Mouse (Mus musculus): ENCODE data around the gene Vasp.

DNA sequence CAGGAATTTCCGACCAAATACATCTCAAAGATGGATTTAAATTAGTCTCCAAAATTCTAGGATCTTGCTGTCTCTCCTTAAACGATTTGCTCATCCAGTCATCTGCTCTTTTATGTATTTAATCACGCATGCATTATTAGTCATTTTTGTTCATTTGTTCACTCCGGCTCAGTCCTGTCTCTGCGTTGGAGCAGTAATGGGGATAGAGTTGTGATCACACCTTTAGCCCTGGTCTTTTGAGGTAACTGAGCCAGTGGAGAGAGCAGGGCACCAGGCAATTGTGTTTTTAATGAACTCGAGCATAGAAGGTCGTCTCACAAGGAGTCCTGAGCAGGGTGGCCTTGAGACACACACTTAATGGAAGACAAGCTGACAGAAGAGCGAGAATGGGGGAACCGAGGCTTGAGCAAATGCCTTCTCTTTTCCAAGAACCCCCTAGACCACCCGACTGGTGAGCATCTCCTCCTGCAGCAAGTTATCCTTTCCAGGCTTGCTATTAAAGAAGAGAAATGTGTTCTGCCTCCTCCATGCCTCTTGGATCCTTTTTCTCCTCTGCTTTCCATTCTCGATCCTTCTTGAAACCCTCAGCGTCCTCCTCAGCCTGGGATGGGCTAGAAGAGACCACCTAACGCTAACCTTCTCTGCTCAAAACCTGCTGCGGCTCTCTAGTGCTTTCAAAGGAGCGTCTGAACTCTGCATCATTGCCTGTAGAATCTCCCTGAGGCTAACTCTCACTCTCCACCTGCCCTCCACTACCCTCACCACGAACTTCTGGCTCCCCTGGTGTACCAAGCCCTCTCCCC is 30.0 kb upstream of the Vasp start:
- TF ChIP-seq POLR2A (IDR thresholded peaks at IDR 0.05; ENCODE audit: low read depth, low read length) (no peak), CTCF (IDR thresholded peaks at IDR 0.05; ENCODE audit: extremely low read depth, insufficient read length, insufficient replicate concordance, low read depth, low read length) (no peak)

Data from small intestine, adult 2 months (tissue).